Mouse (Mus musculus) forebrain, embryonic 11.5 days (tissue): Measurements from ENCODE around the gene Arhgap45. TPM values are rescaled to one million over a fixed set of nuclear protein-coding genes. Genes with fewer than 3 reads are reported as not detected.

Source experiments
- ATAC-seq: fragments of 200-750 bp; cut with Nextera tagmentation; replicated peaks from 2 replicates; pipeline ENCODE4 v1.8.0; 2017; ENCODE audit warnings: moderate TSS enrichment; ENCODE audit not compliant: low FRiP score
- DNase-seq: peaks from one replicate; pipeline ENCODE4 v3.0.0-alpha.2; 2017; ENCODE audit warnings: low spot score
- H3K27ac ChIP-seq: fragments of 300-500 bp; sonication (generic); 2 replicates; pipeline ENCODE4 v1.5.1; 2014; ENCODE audit warnings: low read depth, low read length
- H3K27me3 ChIP-seq: fragments of 300-500 bp; sonication (generic); 2 replicates; pipeline ENCODE4 v1.6.1; 2014; ENCODE audit warnings: mild to moderate bottlenecking, low read length, mixed read lengths; ENCODE audit not compliant: control insufficient read depth, insufficient read depth
- H3K36me3 ChIP-seq: fragments of 300-500 bp; sonication (generic); 2 replicates; pipeline ENCODE4 v1.6.1; 2014; ENCODE audit warnings: mild to moderate bottlenecking, low read length, moderate library complexity, mixed read lengths; ENCODE audit not compliant: control insufficient read depth, insufficient read depth
- H3K4me1 ChIP-seq: fragments of 300-500 bp; sonication (generic); replicated peaks from 2 replicates; pipeline ENCODE4 v1.6.1; 2014; ENCODE audit warnings: low read length, mixed read lengths; ENCODE audit not compliant: control insufficient read depth, insufficient read depth
- H3K4me2 ChIP-seq: fragments of 300-500 bp; sonication (generic); 2 replicates; pipeline ENCODE4 v1.6.1; 2014; ENCODE audit warnings: low read depth, mild to moderate bottlenecking, low read length, moderate library complexity, mixed read lengths; ENCODE audit not compliant: severe bottlenecking
- H3K4me3 ChIP-seq: fragments of 300-500 bp; sonication (generic); 2 replicates; pipeline ENCODE4 v1.5.1; 2014; ENCODE audit warnings: low read depth, low read length
- H3K9ac ChIP-seq: fragments of 300-500 bp; sonication (generic); 2 replicates; pipeline ENCODE4 v1.6.1; 2014; ENCODE audit warnings: low read length
- H3K9me3 ChIP-seq: fragments of 300-500 bp; sonication (generic); 2 replicates; pipeline ENCODE4 v1.6.1; 2016; ENCODE audit warnings: low read length, mixed read lengths; ENCODE audit not compliant: control insufficient read depth
- WGBS: fragments of 180-500 bp; shearing (Covaris S2); extraction: QIAGEN DNeasy Blood & Tissue Kit; methylation state at CpG from one replicate; pipeline ENCODE4 v1.1.7; 2014; 5-methylcytosine and 5-hydroxymethylcytosine counted together
- polyA plus RNA-seq: library from polyadenylated mRNA; unstranded; fragments of >200 nt; fragmentation: Nextera tagmentation; extraction: Ambion mirVana; gene quantifications from 2 replicates; pipeline ENCODE4 v1.2.1, GENCODE M21; 2014

The Arhgap45 gene
- polyA plus RNA-seq, 1 experiment from 2014 or later = 4.9 TPM

DNA sequence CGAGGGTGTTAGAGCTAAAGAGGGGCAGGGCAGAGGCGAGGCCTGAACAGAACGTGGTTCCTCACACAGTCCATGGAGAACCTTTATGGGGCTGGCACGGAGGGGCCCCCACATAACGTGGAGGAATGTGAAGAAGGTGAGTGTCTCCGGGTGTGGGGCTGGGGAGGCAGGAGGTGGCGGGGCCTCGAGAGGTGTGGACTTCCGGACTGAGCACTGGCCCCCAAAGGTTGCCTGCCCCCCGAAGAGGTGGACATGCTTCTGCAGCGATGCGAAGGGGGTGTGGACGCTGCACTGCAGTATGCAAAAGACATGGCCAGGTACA lies 4.8 kb downstream of the Arhgap45 start:
- Histone ChIP-seq H3K27me3 (peaks cover 2% of the 10 kb centered on the region; the same call in 1 of the 2 replicates), H3K9me3 (no peaks in the 10 kb centered on the region), H3K36me3 (no peaks in the 10 kb centered on the region), H3K4me3 (no peak overlapping the region), H3K4me2 (no peak overlapping the region), H3K4me1 (peaks cover 5% of the 10 kb centered on the region; the same call in 1 of the 2 replicates), H3K27ac (no peak overlapping the region), H3K9ac (no peak overlapping the region)
- DNase-seq (no peak), ATAC-seq (no peak)
- WGBS = 91% methylated on average over 13 of the region's 13 CpGs

GRCm38 (mm10) chr10:80022164-80022563 lies 5.7 kb downstream of the Arhgap45 start:
- no peaks in the 10 kb centered on the region for H3K9me3 ChIP-seq
- no peak for DNase-seq
- H3K4me3 ChIP-seq = no peak overlapping the region
- WGBS = 91% methylated on average over 12 of the region's 12 CpGs
- H3K9ac ChIP-seq = no peak overlapping the region
- H3K27ac ChIP-seq = no peak overlapping the region
- H3K4me1 ChIP-seq = peaks cover 5% of the 10 kb centered on the region; the same call in 1 of the 2 replicates
- peaks cover 2% of the 10 kb centered on the region; the same call in 1 of the 2 replicates for H3K27me3 ChIP-seq
- no peak for ATAC-seq
- no peak overlapping the region for H3K4me2 ChIP-seq
- H3K36me3 ChIP-seq = no peaks in the 10 kb centered on the region

DNA sequence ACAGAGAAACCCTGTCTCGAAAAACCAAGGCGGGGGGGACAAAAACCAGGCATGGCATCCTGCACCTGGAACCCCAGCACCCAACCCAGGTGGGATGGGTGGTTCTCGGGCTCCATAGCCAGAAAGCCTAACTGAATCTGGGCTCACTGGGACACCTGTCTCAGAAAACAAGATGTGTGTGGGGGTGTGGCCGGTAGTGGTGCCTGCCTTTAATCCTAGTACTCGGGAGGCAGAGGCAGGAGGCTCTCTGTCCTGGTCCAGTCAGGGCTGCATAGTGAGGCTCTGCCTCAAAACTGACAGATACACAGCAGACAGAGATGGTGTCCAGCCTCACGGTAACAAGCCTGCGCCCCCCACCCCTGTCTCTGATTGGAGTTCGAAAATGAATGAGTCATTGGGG lies 6.4 kb downstream of the Arhgap45 start:
- Histone ChIP-seq H3K27me3 (peaks cover 2% of the 10 kb centered on the region; the same call in 1 of the 2 replicates), H3K36me3 (no peaks in the 10 kb centered on the region), H3K4me3 (no peak overlapping the region), H3K27ac (no peak overlapping the region), H3K9me3 (no peaks in the 10 kb centered on the region), H3K4me1 (peaks cover 5% of the 10 kb centered on the region; the same call in 1 of the 2 replicates), H3K9ac (no peak overlapping the region), H3K4me2 (no peak overlapping the region)
- DNase-seq = no peak
- no peak for ATAC-seq
- 94% methylated on average over 8 of the region's 8 CpGs for WGBS

DNA sequence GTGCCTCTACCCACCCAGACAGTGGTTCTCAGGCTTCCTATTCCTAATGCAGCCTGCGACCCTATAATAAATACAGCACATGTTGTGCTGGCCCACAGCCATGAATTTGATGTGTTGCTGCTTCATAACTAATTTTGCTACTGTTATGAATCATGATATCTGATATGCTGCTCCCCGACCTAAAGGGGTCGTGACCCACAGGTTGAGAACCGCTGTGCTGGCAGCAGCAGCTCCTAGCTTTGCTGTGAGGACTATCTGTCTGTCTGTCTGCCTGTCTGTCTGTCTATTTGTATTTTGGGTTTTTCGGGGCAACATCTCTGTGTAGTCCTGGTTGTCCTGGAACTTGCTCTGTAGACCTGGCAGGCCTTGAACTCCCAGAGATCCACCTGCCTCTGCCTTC lies 7.3 kb downstream of the Arhgap45 start:
- no peak for ATAC-seq
- Histone ChIP-seq H3K4me3 (no peak overlapping the region), H3K4me1 (peaks cover 5% of the 10 kb centered on the region; the same call in 1 of the 2 replicates), H3K27me3 (peaks cover 2% of the 10 kb centered on the region; the same call in 1 of the 2 replicates), H3K36me3 (no peaks in the 10 kb centered on the region), H3K27ac (no peak overlapping the region), H3K9ac (no peak overlapping the region), H3K4me2 (no peak overlapping the region), H3K9me3 (no peaks in the 10 kb centered on the region)
- whole genome bisulfite sequencing = 91% methylated on average over 5 of the region's 5 CpGs
- no peak for DNase-seq

GRCm38 (mm10) chr10:80024229-80025043 lies 8.0 kb downstream of the Arhgap45 start:
- no peak for ATAC-seq
- no peak for DNase-seq
- Histone ChIP-seq H3K9me3 (no peaks in the 10 kb centered on the region), H3K36me3 (no peaks in the 10 kb centered on the region), H3K27me3 (peaks cover 2% of the 10 kb centered on the region; the same call in 1 of the 2 replicates), H3K4me1 (peaks cover 5% of the 10 kb centered on the region; the same call in 1 of the 2 replicates), H3K27ac (no peak overlapping the region), H3K4me3 (no peak overlapping the region), H3K4me2 (no peak overlapping the region), H3K9ac (no peak overlapping the region)
- WGBS = 80% methylated on average over 15 of the region's 15 CpGs

GRCm38 (mm10) chr10:80025044-80025347 lies 8.5 kb downstream of the Arhgap45 start:
- 70% methylated on average over 4 of the region's 4 CpGs for WGBS
- H3K27ac ChIP-seq = no peak overlapping the region
- H3K9me3 ChIP-seq = no peaks in the 10 kb centered on the region
- H3K36me3 ChIP-seq = no peaks in the 10 kb centered on the region
- H3K4me3 ChIP-seq = no peak overlapping the region
- H3K27me3 ChIP-seq = no peaks in the 10 kb centered on the region
- peaks cover under 1% of the 10 kb centered on the region; the same call in 1 of the 2 replicates for H3K4me1 ChIP-seq
- H3K9ac ChIP-seq = no peak overlapping the region
- H3K4me2 ChIP-seq = no peak overlapping the region
- no peak for ATAC-seq
- DNase-seq = no peak

DNA sequence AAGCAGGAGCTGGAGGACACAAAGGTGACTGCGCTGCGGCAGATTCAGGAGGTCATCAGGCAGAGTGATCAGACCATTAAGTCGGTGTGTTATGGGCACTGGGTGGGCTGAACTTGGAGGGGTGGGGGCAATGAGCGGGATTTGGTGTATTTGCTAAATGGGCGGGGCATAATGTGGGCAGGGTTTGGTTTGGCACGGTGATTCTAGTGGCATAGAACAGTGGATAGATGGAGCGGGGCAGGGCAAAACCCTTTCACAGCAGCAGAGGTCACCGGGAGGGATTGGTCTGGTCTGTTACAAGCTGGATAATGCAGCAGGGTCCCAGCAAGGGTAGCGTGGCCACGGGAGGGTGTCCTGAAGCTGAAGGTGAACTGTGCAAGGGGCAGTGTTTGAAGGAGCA lies 9.0 kb downstream of the Arhgap45 start:
- Histone ChIP-seq H3K9ac (no peak overlapping the region), H3K36me3 (no peaks in the 10 kb centered on the region), H3K4me1 (no peaks in the 10 kb centered on the region), H3K4me3 (no peak overlapping the region), H3K9me3 (no peaks in the 10 kb centered on the region), H3K4me2 (no peak overlapping the region), H3K27ac (no peak overlapping the region), H3K27me3 (no peaks in the 10 kb centered on the region)
- DNase-seq = no peak
- 80% methylated on average over 10 of the region's 10 CpGs for WGBS
- ATAC-seq = peak; percentile 3; the same call in 1 of the 2 replicates

DNA sequence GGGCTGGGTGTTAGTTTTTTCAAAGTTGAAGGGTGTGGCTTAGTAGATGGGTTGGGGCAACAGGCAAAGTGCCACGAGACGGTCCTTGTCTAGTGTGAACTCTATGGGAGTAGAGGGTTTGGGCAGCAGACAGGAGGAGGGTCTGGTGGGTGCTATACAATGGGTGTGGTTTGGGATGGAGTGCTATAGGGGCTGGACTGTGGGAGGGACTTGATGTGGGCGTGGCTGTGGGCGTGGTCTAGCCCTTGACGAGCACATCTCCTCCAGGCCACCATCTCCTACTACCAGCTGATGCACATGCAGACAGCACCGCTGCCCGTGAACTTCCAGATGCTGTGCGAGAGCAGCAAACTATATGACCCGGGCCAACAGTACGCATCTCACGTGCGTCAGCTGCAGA lies 9.4 kb downstream of the Arhgap45 start:
- Histone ChIP-seq H3K4me1 (no peaks in the 10 kb centered on the region), H3K27me3 (no peaks in the 10 kb centered on the region), H3K9ac (no peak overlapping the region), H3K4me3 (no peak overlapping the region), H3K27ac (no peak overlapping the region), H3K4me2 (no peak overlapping the region), H3K9me3 (no peaks in the 10 kb centered on the region), H3K36me3 (no peaks in the 10 kb centered on the region)
- 60% methylated on average over 12 of the region's 12 CpGs for WGBS
- ATAC-seq (peak; percentile 49), DNase-seq (no peak)
